ENCODE assay signal across 8 mouse cellular contexts in the genomic region with DNA sequence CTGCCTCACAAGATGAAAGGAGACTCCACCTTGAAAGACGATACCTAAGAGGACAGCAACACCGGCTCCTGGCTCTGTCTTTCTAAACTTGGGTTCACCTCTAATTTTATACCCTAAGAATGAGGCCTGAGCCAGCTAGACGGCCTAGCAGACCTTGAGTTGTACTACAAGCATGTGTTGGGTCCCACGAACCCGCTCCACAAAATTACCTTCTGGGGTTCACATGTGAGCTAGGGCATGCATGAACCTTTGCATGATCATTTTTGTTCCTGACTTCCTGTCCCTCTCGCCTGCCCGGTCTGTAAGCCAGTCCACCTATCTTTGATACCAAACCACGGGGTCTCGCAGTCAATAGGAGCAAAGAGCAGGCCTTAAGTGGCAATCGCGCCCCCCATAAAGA. TPM values are rescaled to one million over a fixed set of nuclear protein-coding genes. Genes with fewer than 3 reads are reported as not detected.
DNase-seq lines count a peak whose midpoint lies in the region; ATAC-seq and TF ChIP-seq lines count a peak whose summit lies in the region.

No protein-coding gene starts in this region.

- no peaks in the 10 kb centered on the region for H3K27me3 ChIP-seq in heart, embryonic 13.5 days (replicated peaks)
- H3K27me3 ChIP-seq in liver, embryonic 13.5 days, result no peaks in the 10 kb centered on the region

- intact Hi-C loops in heart, postnatal 25 days (cut with DNase I), result loop anchor here (5.0 kb wide), 1 partner anchor 75 kb away; no protein-coding TSS in a partner anchor

- peak overlapping the region; percentile 80 for H3K27ac ChIP-seq in heart, embryonic 13.5 days (replicated peaks)
- peak overlapping the region; percentile 68 for H3K27ac ChIP-seq in ES-E14 (ENCODE audit: insufficient read depth, low read depth, low read length, poor library complexity, severe bottlenecking)
- H3K27ac ChIP-seq in liver, embryonic 13.5 days, result peak overlapping the region; percentile 76

- peaks cover 21% of the 10 kb centered on the region for H3K4me1 ChIP-seq in heart, embryonic 13.5 days
- peaks cover 0 to 3% of the 10 kb centered on the region in 2 experiments; a peak in 2 of 4 replicates for H3K4me1 ChIP-seq in ES-E14 (ENCODE audit: control insufficient read depth in 2 of 2, insufficient read depth in 2 of 2, low read length in 2 of 2, poor library complexity in 1 of 2)
- peaks cover 29% of the 10 kb centered on the region for H3K4me1 ChIP-seq in liver, embryonic 13.5 days (replicated peaks)

- peak overlapping the region; percentile 72 for H3K4me3 ChIP-seq in heart, embryonic 13.5 days
- peak overlapping the region; percentile 79 to 92 for H3K4me3 ChIP-seq in ES-E14 (ENCODE audit: insufficient read depth in 1 of 2, low read depth in 1 of 2, low read length in 2 of 2, poor library complexity in 1 of 2, severe bottlenecking in 1 of 2)
- H3K4me3 ChIP-seq in liver, embryonic 13.5 days (replicated peaks), result peak overlapping the region; percentile 83

- no peak for ATAC-seq in heart, embryonic 13.5 days (ENCODE audit: extremely low read depth, insufficient number of reproducible peaks, low FRiP score, low TSS enrichment)
- ATAC-seq in erythroid progenitor cell, adult 5-6 weeks (replicated peaks; ENCODE audit: low FRiP score, poor library complexity, severe bottlenecking), result 0 out of 2 replicates have a peak, but pooled peaks have one; percentile 12
- no peak for ATAC-seq in liver, embryonic 13.5 days (ENCODE audit: low read depth)

- in situ Hi-C loops in ES-E14 (cut with MboI; ENCODE audit: low sequenced_read_pairs in 2 of 2, unreplicated experiment in 2 of 2), result no loop called here

- peak overlapping the region; percentile 89 for H3K4me2 ChIP-seq in heart, embryonic 13.5 days
- H3K4me2 ChIP-seq in liver, embryonic 13.5 days, result peak overlapping the region; percentile 89

- no peaks in the 10 kb centered on the region for H3K9me3 ChIP-seq in heart, embryonic 13.5 days
- H3K9me3 ChIP-seq in ES-E14 (ENCODE audit: control insufficient read depth, insufficient read depth, low read depth, low read length), result no peaks in the 10 kb centered on the region
- H3K9me3 ChIP-seq in liver, embryonic 13.5 days (replicated peaks), result no peaks in the 10 kb centered on the region

- H3K9ac ChIP-seq in heart, embryonic 13.5 days, result peak overlapping the region; percentile 83
- peak overlapping the region; percentile 86 for H3K9ac ChIP-seq in ES-E14 (ENCODE audit: insufficient read depth, low read depth, low read length, poor library complexity, severe bottlenecking)
- peak overlapping the region; percentile 85 for H3K9ac ChIP-seq in liver, embryonic 13.5 days

- DNase-seq in heart, postnatal 25 days (ENCODE audit: low spot score), result no peak
- DNase-seq in ES-E14 (ENCODE audit: low read depth, low spot score), result no peak
- DNase-seq in liver, embryonic 13.5 days, result peak; percentile 27
- DNase-seq in thymus, postnatal 36 days, result peak; percentile 5 to 14
- no peak for DNase-seq in layer of hippocampus, adult 11-12 months (ENCODE audit: low spot score)
- no peak for DNase-seq in left cerebral cortex, adult 18-20 months (ENCODE audit: low spot score in 2 of 2)

- WGBS in heart, embryonic 13.5 days, result 2% methylated on average over 11 of the region's 11 CpGs
- 2% methylated on average over 11 of the region's 11 CpGs for WGBS in liver, embryonic 13.5 days (ENCODE audit: insufficient replicate concordance)

- H3K36me3 ChIP-seq in heart, embryonic 13.5 days, result peaks cover 39% of the 10 kb centered on the region
- H3K36me3 ChIP-seq in ES-E14 (ENCODE audit: control insufficient read depth, insufficient read depth, low read length, poor library complexity, severe bottlenecking), result peaks cover 25% of the 10 kb centered on the region
- H3K36me3 ChIP-seq in liver, embryonic 13.5 days, result peaks cover 36% of the 10 kb centered on the region

TF ChIP-seq in ES-E14, 5 proteins besides CTCF, POLR2A, EP300 and RAD21:
- TF ChIP-seq CHD2 (IDR thresholded peaks at IDR 0.05; ENCODE audit: low read depth, low read length) (no peak), ZNF384 (IDR thresholded peaks at IDR 0.05; ENCODE audit: low read depth, low read length) (no peak), HCFC1 (IDR thresholded peaks at IDR 0.05; ENCODE audit: borderline replicate concordance, insufficient read depth, low read length) (no peak), ZC3H11A (IDR thresholded peaks at IDR 0.05; ENCODE audit: borderline replicate concordance, low read depth, low read length) (no peak), MAFK (IDR thresholded peaks at IDR 0.05; ENCODE audit: insufficient read depth, low read depth, low read length) (no peak)
TF ChIP-seq in ES-E14: peak in this region for 0.

RNA-seq across cellular contexts. Expression of a gene that starts 0.7 kb away (rescaled TPM):
- polyA plus RNA-seq in heart, embryonic 13.5 days (2015; fragmentation: Nextera tagmentation; extraction: Ambion mirVana), result 303 and 315 TPM in 2 replicates
- 10 to 100 TPM; 15.9 to 21.2 TPM for total RNA-seq in heart, postnatal 25 days (2021)
- 342 and 419 TPM in 2 replicates for total RNA-seq in ES-E14 (2012; rRNA removed)
- total RNA-seq in erythroid progenitor cell, adult 5-6 weeks (2015; ENCODE audit: low replicate concordance), result 32.3 and 33.5 TPM in 2 replicates
- 5.0 TPM in 1 of 2 replicates, not detected in the other for total RNA-seq in erythroid progenitor cell, adult 5-6 weeks (2017; ENCODE audit: low replicate concordance)
- 247 and 263 TPM in 2 replicates for polyA plus RNA-seq in liver, embryonic 13.5 days (2015; fragmentation: Nextera tagmentation; extraction: Ambion mirVana)
- total RNA-seq in left cerebral cortex, adult 18-20 months (2021), result 100 to 1,000 TPM; 105 to 113 TPM

RNA-seq across cellular contexts. Expression of a gene that starts 0.9 kb away (rescaled TPM):
- 112 and 120 TPM in 2 replicates for polyA plus RNA-seq in heart, embryonic 13.5 days (2015; fragmentation: Nextera tagmentation; extraction: Ambion mirVana)
- 10 to 100 TPM; 12.9 to 15.5 TPM for total RNA-seq in heart, postnatal 25 days (2021)
- 141 and 163 TPM in 2 replicates for total RNA-seq in ES-E14 (2012; rRNA removed)
- 11.3 and 17.7 TPM in 2 replicates for total RNA-seq in erythroid progenitor cell, adult 5-6 weeks (2015; ENCODE audit: low replicate concordance)
- 7.6 and 42.3 TPM in 2 replicates for total RNA-seq in erythroid progenitor cell, adult 5-6 weeks (2017; ENCODE audit: low replicate concordance)
- polyA plus RNA-seq in liver, embryonic 13.5 days (2015; fragmentation: Nextera tagmentation; extraction: Ambion mirVana), result 177 and 207 TPM in 2 replicates
- total RNA-seq in left cerebral cortex, adult 18-20 months (2021), result 100 to 1,000 TPM; 108 to 123 TPM

RNA-seq across cellular contexts. Expression of a gene that starts 11.3 kb away (rescaled TPM):
- polyA plus RNA-seq in heart, embryonic 13.5 days (2015; fragmentation: Nextera tagmentation; extraction: Ambion mirVana), result 325 and 357 TPM in 2 replicates
- total RNA-seq in heart, postnatal 25 days (2021), result 1,000 to 10,000 TPM; 1,044 to 1,063 TPM
- total RNA-seq in ES-E14 (2012; rRNA removed), result 833 and 1,053 TPM in 2 replicates
- 34.8 and 35.7 TPM in 2 replicates for total RNA-seq in erythroid progenitor cell, adult 5-6 weeks (2015; ENCODE audit: low replicate concordance)
- total RNA-seq in erythroid progenitor cell, adult 5-6 weeks (2017; ENCODE audit: low replicate concordance), result 9.6 and 10.1 TPM in 2 replicates
- 81.5 and 82.6 TPM in 2 replicates for polyA plus RNA-seq in liver, embryonic 13.5 days (2015; fragmentation: Nextera tagmentation; extraction: Ambion mirVana)
- 10 to 100 TPM; 65.5 to 77.6 TPM for total RNA-seq in left cerebral cortex, adult 18-20 months (2021)

RNA-seq across cellular contexts. Expression of a gene that starts 28.5 kb away (rescaled TPM):
- polyA plus RNA-seq in heart, embryonic 13.5 days (2015; fragmentation: Nextera tagmentation; extraction: Ambion mirVana), result 29.7 and 31.4 TPM in 2 replicates
- 100 to 1,000 TPM; 132 to 139 TPM for total RNA-seq in heart, postnatal 25 days (2021)
- total RNA-seq in ES-E14 (2012; rRNA removed), result 16.5 and 20.9 TPM in 2 replicates
- 28.5 and 50.7 TPM in 2 replicates for total RNA-seq in erythroid progenitor cell, adult 5-6 weeks (2015; ENCODE audit: low replicate concordance)
- total RNA-seq in erythroid progenitor cell, adult 5-6 weeks (2017; ENCODE audit: low replicate concordance), result 68.5 and 69.1 TPM in 2 replicates
- 9.1 and 10.0 TPM in 2 replicates for polyA plus RNA-seq in liver, embryonic 13.5 days (2015; fragmentation: Nextera tagmentation; extraction: Ambion mirVana)
- total RNA-seq in left cerebral cortex, adult 18-20 months (2021), result 100 to 1,000 TPM; 267 to 275 TPM

Comparison
In these comparisons a context has a peak if more than half of its experiments do, and no peak if none do; other contexts are left out.
1. DNase-seq: peak in liver, embryonic 13.5 days (single experiment) and thymus, postnatal 36 days (2 of 2); none in heart, postnatal 25 days (single experiment), ES-E14 (single experiment), layer of hippocampus, adult 11-12 months (single experiment) and left cerebral cortex, adult 18-20 months (0 of 2).
2. RNA of a gene that starts 11.3 kb away (total RNA-seq): 1,044 to 1,063 TPM in heart, postnatal 25 days and 833 to 1,053 TPM in ES-E14; 65.5 to 77.6 TPM in left cerebral cortex, adult 18-20 months and 9.6 to 35.7 TPM in erythroid progenitor cell, adult 5-6 weeks; every median in the first group is over 10 times any median in the second.
3. Peak in every context shown above with its lines, with median percentiles within 50 percentile points of each other: H3K27ac ChIP-seq, H3K4me3 ChIP-seq and H3K9ac ChIP-seq.